Mouse (Mus musculus): ENCODE measurements around the gene D930048N14Rik.

DNA sequence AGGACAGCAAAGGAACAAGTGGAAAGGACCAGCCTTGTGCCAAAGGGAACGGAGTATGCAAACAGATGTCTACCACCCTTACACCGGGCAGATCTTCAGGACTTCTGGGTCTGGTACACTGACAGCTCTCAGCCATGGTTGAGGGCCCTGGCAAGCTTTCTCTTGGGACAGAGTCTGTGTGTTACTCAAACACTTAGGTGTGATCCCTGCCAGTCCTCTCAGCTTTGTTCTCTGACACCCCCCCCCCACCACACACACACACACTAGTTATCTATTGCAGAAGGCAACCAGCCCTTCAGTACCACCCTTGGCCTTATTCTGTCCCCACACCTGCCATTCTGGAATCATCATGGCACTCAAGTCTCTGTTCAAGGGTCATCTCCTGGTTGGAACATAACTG lies 29.0 kb upstream of the D930048N14Rik start:
- TF ChIP-seq CTCF (IDR thresholded peaks at IDR 0.05; ENCODE audit: control insufficient read depth, insufficient read depth, insufficient replicate concordance, low read depth, low read length) (no peak), POLR2A (IDR thresholded peaks at IDR 0.05; ENCODE audit: control insufficient read depth, low read depth, low read length) (no peak)
